Mouse (Mus musculus) kidney, adult 8-10 months (tissue): ENCODE data around the gene Fam90a1a.
A peak's percentile ranks its signal among the peaks of the same experiment; 100 is the strongest.
"Not testable (repeated sequence)": the region's sequence is repeated elsewhere in the genome, so short reads cannot be mapped to it uniquely, and the experiment has no call there.

Experiments
- DNase-seq, 2 experiments: peaks; one replicate each; pipeline ENCODE4 v3.0.0; 2022

Fam90a1a gene

GRCm38 (mm10) chr8:21958414-21958813 is at the start of gene Fam90a1a:
Gene Fam90a1a, plus strand, starts transcription at chr8:21958714.
- no peak for DNase-seq

- DNase-seq = no peak
These were observed 46.6 kb upstream of the Fam90a1a start for GRCm38 (mm10) chr8:21911931-21912330.

DNA sequence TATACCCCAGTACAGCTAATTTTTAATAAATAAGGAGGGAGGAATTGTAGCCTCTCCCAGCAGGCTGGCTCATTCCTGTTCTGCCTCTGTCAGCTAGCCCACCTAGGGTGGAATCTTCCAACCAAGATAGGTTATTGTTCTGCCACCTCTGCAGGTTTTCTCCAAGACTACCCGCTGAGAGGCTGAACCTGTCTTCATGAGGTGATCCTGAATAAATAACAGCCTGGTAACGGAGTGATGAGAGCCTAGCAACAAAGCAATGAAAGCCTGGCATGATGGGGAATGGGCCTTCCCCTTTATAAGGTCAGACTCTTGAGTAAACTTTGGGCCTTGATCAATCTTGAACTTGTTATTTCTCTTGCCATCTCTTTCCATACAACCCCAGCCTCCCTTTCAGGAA is 46.0 kb upstream of the Fam90a1a start:
- DNase-seq = no peak

DNA sequence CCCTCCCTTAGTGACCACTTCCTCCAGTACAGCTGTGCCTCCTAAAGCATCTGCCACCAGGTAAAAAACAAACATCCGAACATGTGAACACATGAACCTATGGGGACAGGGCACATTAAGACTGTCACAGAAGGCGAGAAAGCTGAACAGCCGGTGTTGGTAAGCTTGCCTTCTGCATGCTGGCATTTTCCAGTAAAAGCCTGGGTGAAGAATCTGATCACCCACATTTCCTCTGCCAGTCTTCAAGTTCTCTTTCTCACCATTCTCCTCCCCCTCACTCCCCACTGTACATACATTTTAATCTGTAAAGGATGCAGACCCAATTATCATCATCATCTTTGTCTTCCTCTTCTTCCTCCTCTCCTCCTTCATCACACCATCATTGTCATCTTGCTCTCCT is 42.9 kb upstream of the Fam90a1a start:
- no peak for DNase-seq

GRCm38 (mm10) chr8:21930754-21931153 is 27.8 kb upstream of the Fam90a1a start:
- DNase-seq = not testable (repeated sequence)

DNA sequence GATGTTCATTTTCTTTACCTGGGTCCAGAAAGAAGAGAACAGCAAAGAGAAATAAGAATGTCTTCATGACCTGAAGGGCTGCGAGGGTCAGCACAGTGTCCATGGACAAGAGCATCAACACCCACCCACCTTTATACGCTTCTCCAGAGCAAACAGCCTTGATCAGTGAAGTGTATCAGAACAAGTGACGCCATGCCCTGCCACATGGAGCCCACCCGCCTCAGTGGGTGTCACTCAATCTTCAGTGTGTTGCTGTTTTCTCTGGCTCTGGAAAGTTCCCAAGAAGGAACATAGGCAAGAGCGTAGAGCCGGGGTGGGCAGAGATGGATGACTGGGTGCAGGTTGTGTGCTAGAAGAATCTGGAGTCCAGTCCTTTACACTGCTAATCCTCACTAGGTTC is 25.9 kb upstream of the Fam90a1a start, which contains the start of gene Defb15:
Gene Defb15, minus strand, starts transcription at position 101 of the 400 bp plus-strand sequence.
- no peak for DNase-seq

DNA sequence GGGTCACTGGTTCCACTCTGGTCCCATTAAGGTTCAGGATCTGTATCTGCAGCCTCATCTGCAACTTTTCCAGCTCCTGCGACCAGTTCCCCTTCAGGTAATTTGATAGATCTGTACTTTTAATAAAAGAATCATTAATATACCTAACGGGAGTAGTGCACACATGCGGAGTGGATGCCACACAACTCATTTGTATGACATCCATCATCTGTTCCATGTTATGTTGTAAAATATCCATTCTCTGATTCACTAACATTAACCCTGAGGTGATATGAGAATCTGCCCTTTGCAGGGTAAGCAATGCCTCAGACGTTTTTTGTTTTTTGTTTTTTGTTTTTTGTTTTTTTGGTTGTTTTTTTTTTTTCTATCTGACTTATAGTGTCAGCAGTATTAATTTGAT is 20.5 kb upstream of the Fam90a1a start, which contains the start of gene Defb35:
Gene Defb35, plus strand, starts transcription at position 301 of the 400 bp plus-strand sequence.
- DNase-seq = not testable (repeated sequence)

- DNase-seq = no peak
These were observed 12.1 kb upstream of the Fam90a1a start, which contains the start of gene Defb13 for GRCm38 (mm10) chr8:21946462-21946861. Gene Defb13, plus strand, starts transcription at chr8:21946762.

DNA sequence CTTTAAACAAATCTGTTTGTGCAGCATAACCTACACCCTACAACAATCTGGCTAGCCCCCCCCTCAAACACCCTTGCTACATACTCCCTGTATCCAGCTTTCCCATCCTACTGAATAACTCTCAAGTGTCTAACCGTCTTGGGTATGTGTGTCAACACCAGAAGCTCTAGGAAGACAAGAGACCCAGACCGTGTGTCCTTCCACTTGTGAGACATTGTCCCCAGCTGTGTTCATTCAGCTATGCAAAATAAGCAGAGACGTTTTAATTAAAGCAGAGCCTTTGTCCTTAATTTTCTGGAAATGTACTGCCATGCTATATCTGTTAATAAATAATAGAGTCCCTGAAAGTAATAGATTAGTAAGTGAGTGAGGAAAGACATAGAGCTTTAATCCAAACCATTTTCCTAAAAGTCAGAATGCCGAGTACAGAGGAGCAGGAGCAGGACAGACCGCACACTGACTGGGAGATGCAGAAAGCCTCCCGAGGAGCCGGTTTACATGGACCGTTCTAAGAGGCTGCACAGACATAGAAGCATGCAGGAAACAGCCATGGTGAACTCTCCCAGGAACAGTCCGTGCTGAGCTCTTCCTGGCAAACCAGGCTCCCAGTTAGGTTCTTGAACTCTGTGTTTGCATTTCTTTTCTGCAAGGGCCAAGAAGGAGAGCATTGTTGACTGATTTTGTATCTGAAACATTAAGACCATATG is 11.1 kb upstream of the Fam90a1a start:
- DNase-seq = peak in 1 of 2 experiments; percentile 3

DNA sequence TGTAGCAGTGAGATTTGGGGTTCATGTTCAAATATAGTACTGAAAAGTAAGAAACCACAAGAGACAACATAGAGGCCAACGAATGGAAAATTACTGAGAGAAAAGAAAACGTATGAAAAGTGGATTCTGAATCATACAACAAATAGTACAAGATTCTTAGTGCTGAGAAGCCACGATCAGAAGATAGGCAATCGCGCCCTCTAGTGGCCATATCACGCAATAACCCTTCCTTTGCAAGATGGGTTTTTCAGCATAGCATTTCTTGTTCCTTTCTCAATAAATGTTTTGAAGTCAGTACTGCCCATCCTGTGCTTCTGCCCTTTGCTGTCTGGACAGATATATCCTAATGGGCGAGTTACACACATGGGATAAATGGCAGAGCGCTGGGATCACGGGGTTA is 3.2 kb upstream of the Fam90a1a start:
- peak; percentile 25 to 58 for DNase-seq

GRCm38 (mm10) chr8:21956336-21956735 is 2.2 kb upstream of the Fam90a1a start:
- no peak for DNase-seq

DNA sequence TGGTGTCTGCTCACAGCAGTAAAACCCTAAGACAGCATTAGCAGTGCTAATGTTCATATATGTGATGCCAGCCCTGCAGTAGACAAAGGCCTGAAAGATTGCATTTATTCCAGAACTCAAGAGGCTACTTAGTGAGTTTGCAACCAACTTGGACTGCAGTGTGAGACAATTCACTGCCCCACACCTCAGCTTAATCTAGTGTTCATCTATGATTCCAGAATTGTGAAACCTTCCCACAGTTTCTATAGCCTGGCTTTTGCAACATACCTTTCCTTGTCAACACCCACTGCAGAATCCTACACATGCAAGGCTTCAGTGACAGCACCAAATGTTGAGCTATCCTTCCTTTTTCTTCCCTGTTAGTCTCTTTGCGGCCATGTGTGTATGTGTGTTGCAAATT is 8.1 kb downstream of the Fam90a1a start:
- no peak for DNase-seq

GRCm38 (mm10) chr8:21969475-21969874 is 11.0 kb downstream of the Fam90a1a start, which contains the start of gene Ccdc70:
Gene Ccdc70, plus strand, starts transcription at chr8:21969775.
- DNase-seq = no peak

- DNase-seq = no peak
These were observed 19.7 kb downstream of the Fam90a1a start for GRCm38 (mm10) chr8:21978193-21978592.

GRCm38 (mm10) chr8:21981664-21982337 is 23.3 kb downstream of the Fam90a1a start:
- no peak for DNase-seq

DNA sequence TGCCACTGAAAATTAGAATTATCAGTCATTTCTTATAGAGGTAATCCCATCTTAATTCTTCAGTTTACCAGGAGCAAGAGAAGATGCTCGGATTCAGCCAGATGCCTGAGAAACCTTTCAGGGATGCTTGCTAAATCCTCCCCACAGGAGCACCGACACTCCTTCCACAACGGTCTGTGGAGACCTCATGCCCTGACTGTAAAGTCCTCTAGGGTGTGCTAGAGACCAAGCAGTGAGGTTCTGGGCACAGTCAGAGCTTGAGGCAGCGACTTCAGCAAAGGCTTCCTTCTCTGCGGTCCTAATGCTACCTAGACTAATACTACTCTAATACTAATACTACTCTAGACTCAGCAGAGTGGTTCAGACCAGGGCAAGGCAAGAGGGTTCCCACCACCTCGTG is 33.7 kb downstream of the Fam90a1a start:
- DNase-seq = peak; percentile 28 to 61

DNA sequence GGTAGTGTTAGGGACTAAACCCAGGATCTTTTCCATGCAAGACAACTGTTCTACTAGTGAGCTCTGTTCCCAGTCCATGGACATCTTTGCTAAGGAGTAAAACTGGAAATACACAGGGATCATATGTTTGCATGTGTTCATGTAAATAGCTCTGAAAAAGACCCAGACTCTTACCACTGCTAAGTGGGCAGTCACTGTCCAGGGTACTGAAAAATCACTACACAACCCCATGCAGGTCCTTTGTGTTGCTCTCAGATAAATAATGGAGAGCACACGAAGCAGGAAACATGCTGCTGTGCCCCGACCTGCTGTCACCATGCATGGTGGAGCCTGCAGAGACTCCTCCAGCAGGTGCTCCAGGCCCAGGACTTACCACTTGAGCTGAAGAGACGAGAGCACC is 36.7 kb downstream of the Fam90a1a start:
- no peak for DNase-seq

DNA sequence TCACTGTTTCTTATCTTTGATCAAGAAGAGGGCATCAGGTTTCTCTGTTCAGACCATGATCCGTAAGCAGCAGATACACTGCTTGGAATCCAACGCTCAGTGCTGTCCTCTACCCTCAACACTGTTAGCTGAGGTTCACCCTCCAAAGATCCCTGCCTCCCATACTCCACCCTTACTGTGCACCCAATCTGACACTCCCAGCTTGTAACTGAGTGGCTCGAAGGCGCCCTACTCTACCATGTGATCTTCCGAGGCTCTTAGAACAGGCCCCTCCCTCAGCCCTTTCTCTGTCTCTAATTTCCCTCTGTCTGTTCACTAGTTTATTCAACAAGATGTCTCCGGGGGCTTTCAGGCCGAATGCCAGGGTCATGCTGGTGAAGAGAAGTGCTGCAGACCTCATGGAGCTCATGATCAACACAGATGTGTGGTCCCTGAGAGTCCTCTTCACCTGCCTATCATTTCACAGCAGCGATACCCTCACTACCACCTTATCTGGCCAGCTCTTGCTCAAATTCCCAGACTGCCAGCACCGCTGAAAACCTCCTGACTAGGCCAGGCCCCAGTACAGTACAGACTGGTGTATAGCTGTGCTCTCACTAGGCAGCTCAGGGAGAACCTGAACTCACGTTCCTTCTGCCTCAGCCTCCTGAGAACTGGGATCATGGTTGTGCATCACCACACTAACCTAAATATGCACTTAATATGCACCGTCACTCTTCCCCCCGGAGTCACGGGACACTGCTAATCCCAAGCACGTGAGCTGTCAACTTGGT is 46.4 kb downstream of the Fam90a1a start:
- no peak for DNase-seq

DNA sequence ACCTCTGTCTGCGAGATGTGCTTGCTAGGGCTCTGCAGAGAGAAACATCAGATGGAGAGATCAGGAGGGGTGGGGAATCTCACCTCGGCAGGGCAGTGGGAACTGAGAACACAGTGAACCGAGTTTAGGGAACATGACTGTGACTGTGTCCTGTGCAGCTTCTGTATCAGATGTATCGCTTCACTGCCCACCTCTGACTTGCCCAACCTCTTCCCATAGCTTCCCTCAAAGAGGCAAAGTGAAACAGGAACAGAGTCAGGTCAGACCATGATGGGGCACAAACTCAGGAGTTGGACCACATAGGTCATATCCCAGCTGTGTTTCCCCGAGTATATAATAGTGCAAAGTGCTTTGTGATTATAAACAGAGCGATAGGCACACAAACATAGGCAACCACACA is 47.9 kb downstream of the Fam90a1a start:
- no peak for DNase-seq

GRCm38 (mm10) chr8:22009403-22009802 is 50.9 kb downstream of the Fam90a1a start:
- DNase-seq = no peak

DNA sequence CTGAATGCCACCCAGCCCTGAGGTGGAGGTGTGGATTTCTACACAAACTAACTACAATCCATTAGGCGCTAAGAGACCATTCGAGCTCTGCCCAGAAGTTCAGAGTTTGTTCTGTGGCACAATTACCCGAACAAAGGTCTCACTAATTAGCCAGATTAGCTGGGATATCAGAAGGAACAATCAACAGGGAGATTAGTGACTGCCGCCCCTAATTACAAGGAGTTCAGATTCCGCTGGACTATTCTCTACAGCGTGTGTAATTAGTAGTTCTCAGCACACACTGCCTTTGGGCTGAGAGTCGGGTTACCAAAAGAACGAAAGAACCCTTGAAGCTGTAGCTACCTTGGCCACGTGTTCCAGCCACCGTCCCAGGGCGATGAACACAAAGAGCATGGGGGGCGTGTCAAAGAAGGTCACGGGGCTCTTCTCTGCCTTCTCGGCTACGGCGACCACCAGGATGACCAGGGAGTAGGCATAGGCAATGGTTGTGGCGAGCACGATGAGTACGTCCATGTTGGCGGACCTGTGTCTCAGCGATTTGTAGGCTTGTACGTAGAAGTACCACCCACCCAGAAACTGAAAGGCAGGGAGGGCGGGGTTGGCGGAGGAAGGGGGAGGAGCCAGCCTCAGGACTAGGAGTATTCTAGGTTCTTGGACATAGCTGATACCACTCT is 54.7 kb downstream of the Fam90a1a start:
- DNase-seq = no peak
